Mouse (Mus musculus): Measurements from ENCODE around the gene Hapln2. TPM values are rescaled to one million over a fixed set of nuclear protein-coding genes. Genes with fewer than 3 reads are reported as not detected.

Hapln2 gene
- polyA plus RNA-seq (2014; fragmentation: Illumina TruSeq; extraction: RNeasy Lipid Tissue Mini Kit (QIAGEN cat#74804); ENCODE audit: low read depth, low replicate concordance): not detected

GRCm38 (mm10) chr3:88027434-88028186 is at the start of gene Hapln2:
Gene Hapln2 (minus strand): TSS chr3:88027583.

GRCm38 (mm10) chr3:88057902-88058696 is 30.7 kb upstream of the Hapln2 start, which contains the start of gene Naxe:
Gene Naxe (minus strand): TSS chr3:88058495.

GRCm38 (mm10) chr3:88042661-88043421 is 15.5 kb upstream of the Hapln2 start, which contains the start of gene Gpatch4:
Gene Gpatch4 (plus strand): TSS chr3:88043108.

GRCm38 (mm10) chr3:88000181-88000580 is 27.2 kb downstream of the Hapln2 start, which contains the start of gene Bcan:
Gene Bcan (minus strand): TSS chr3:88000230.

Other genes with a start within 250 kb of the Hapln2 start
- not detected for gene Ntrk1, start 232.4 kb downstream of the Hapln2 start, polyA plus RNA-seq (2014; fragmentation: Illumina TruSeq; extraction: RNeasy Lipid Tissue Mini Kit (QIAGEN cat#74804); ENCODE audit: low read depth, low replicate concordance)
- gene Insrr, start 230.6 kb downstream of the Hapln2 start, polyA plus RNA-seq (2014; fragmentation: Illumina TruSeq; extraction: RNeasy Lipid Tissue Mini Kit (QIAGEN cat#74804); ENCODE audit: low read depth, low replicate concordance): not detected
- gene Pear1, start 203.3 kb downstream of the Hapln2 start, polyA plus RNA-seq (2014; fragmentation: Illumina TruSeq; extraction: RNeasy Lipid Tissue Mini Kit (QIAGEN cat#74804); ENCODE audit: low read depth, low replicate concordance): 1.3 TPM
- gene Sh2d2a, start 180.8 kb downstream of the Hapln2 start, polyA plus RNA-seq (2014; fragmentation: Illumina TruSeq; extraction: RNeasy Lipid Tissue Mini Kit (QIAGEN cat#74804); ENCODE audit: low read depth, low replicate concordance): not detected
- gene Prcc, start 142.0 kb downstream of the Hapln2 start, polyA plus RNA-seq (2014; fragmentation: Illumina TruSeq; extraction: RNeasy Lipid Tissue Mini Kit (QIAGEN cat#74804); ENCODE audit: low read depth, low replicate concordance): 4.7 TPM
- gene Hdgf, start 121.3 kb downstream of the Hapln2 start, polyA plus RNA-seq (2014; fragmentation: Illumina TruSeq; extraction: RNeasy Lipid Tissue Mini Kit (QIAGEN cat#74804); ENCODE audit: low read depth, low replicate concordance): 152 TPM
- gene Mrpl24, start 108.1 kb downstream of the Hapln2 start, polyA plus RNA-seq (2014; fragmentation: Illumina TruSeq; extraction: RNeasy Lipid Tissue Mini Kit (QIAGEN cat#74804); ENCODE audit: low read depth, low replicate concordance): 102 TPM
- 19.4 TPM for gene Isg20l2, start 97.3 kb downstream of the Hapln2 start, polyA plus RNA-seq (2014; fragmentation: Illumina TruSeq; extraction: RNeasy Lipid Tissue Mini Kit (QIAGEN cat#74804); ENCODE audit: low read depth, low replicate concordance)
- 11.0 TPM for gene Rrnad1, start 96.9 kb downstream of the Hapln2 start, polyA plus RNA-seq (2014; fragmentation: Illumina TruSeq; extraction: RNeasy Lipid Tissue Mini Kit (QIAGEN cat#74804); ENCODE audit: low read depth, low replicate concordance)
- gene Crabp2, start 78.9 kb downstream of the Hapln2 start, polyA plus RNA-seq (2014; fragmentation: Illumina TruSeq; extraction: RNeasy Lipid Tissue Mini Kit (QIAGEN cat#74804); ENCODE audit: low read depth, low replicate concordance): not detected
- 11.4 TPM for gene Nes, start 56.5 kb downstream of the Hapln2 start, polyA plus RNA-seq (2014; fragmentation: Illumina TruSeq; extraction: RNeasy Lipid Tissue Mini Kit (QIAGEN cat#74804); ENCODE audit: low read depth, low replicate concordance)
- 1.7 TPM for gene Bcan, start 27.4 kb downstream of the Hapln2 start, polyA plus RNA-seq (2014; fragmentation: Illumina TruSeq; extraction: RNeasy Lipid Tissue Mini Kit (QIAGEN cat#74804); ENCODE audit: low read depth, low replicate concordance)
- gene Gpatch4, start 15.5 kb upstream of the Hapln2 start, polyA plus RNA-seq (2014; fragmentation: Illumina TruSeq; extraction: RNeasy Lipid Tissue Mini Kit (QIAGEN cat#74804); ENCODE audit: low read depth, low replicate concordance): 11.0 TPM
- gene Naxe, start 30.9 kb upstream of the Hapln2 start, polyA plus RNA-seq (2014; fragmentation: Illumina TruSeq; extraction: RNeasy Lipid Tissue Mini Kit (QIAGEN cat#74804); ENCODE audit: low read depth, low replicate concordance): 37.4 TPM
- gene Ttc24, start 50.7 kb upstream of the Hapln2 start, polyA plus RNA-seq (2014; fragmentation: Illumina TruSeq; extraction: RNeasy Lipid Tissue Mini Kit (QIAGEN cat#74804); ENCODE audit: low read depth, low replicate concordance): not detected
- 0.47 TPM for gene Iqgap3, start 54.4 kb upstream of the Hapln2 start, polyA plus RNA-seq (2014; fragmentation: Illumina TruSeq; extraction: RNeasy Lipid Tissue Mini Kit (QIAGEN cat#74804); ENCODE audit: low read depth, low replicate concordance)
- 17.6 TPM for gene Mef2d, start 114.8 kb upstream of the Hapln2 start, polyA plus RNA-seq (2014; fragmentation: Illumina TruSeq; extraction: RNeasy Lipid Tissue Mini Kit (QIAGEN cat#74804); ENCODE audit: low read depth, low replicate concordance)
- not detected for gene Rhbg, start 227.1 kb upstream of the Hapln2 start, polyA plus RNA-seq (2014; fragmentation: Illumina TruSeq; extraction: RNeasy Lipid Tissue Mini Kit (QIAGEN cat#74804); ENCODE audit: low read depth, low replicate concordance)